Mouse (Mus musculus): ENCODE data around the gene Adh6b. TPM values are rescaled to one million over a fixed set of nuclear protein-coding genes. Genes with fewer than 3 reads are reported as not detected.

Gene Adh6b
- polyA plus RNA-seq, 1 experiment: not detected

- TF ChIP-seq CTCF (IDR thresholded peaks at IDR 0.05; ENCODE audit: extremely low read depth, insufficient read length, insufficient replicate concordance, low read depth, low read length): no peak
- no peak for TF ChIP-seq POLR2A (IDR thresholded peaks at IDR 0.05; ENCODE audit: low read depth, low read length)
- Histone ChIP-seq H3K27me3 (ENCODE audit: control insufficient read depth, insufficient read depth, low read length) (no peaks in the 10 kb centered on the region), H3K36me3 (ENCODE audit: control insufficient read depth, insufficient read depth, low read length) (peaks cover 68% of the 10 kb centered on the region), H3K27ac (ENCODE audit: insufficient read depth, low read depth, low read length) (no peak overlapping the region), H3K4me1 (ENCODE audit: control insufficient read depth, insufficient read depth, insufficient read length, low read length) (no peaks in the 10 kb centered on the region), H3K4me3 (ENCODE audit: low read depth, low read length) (no peak overlapping the region)
- 89% methylated on average over 6 of the region's 6 CpGs for WGBS
These were observed 16.1 kb upstream of the Adh6b start for GRCm38 (mm10) chr3:138325466-138325865.

GRCm38 (mm10) chr3:138333910-138334309 is 7.7 kb upstream of the Adh6b start:
- 62% methylated on average over 8 of the region's 8 CpGs for WGBS
- Histone ChIP-seq H3K4me1 (ENCODE audit: control insufficient read depth, insufficient read depth, insufficient read length, low read length) (peaks cover 7% of the 10 kb centered on the region), H3K27ac (ENCODE audit: insufficient read depth, low read depth, low read length) (no peak overlapping the region), H3K4me3 (ENCODE audit: low read depth, low read length) (no peak overlapping the region), H3K27me3 (ENCODE audit: control insufficient read depth, insufficient read depth, low read length) (no peaks in the 10 kb centered on the region), H3K36me3 (ENCODE audit: control insufficient read depth, insufficient read depth, low read length) (peaks cover 12% of the 10 kb centered on the region; the same call in 1 of the 2 replicates)
- TF ChIP-seq POLR2A (IDR thresholded peaks at IDR 0.05; ENCODE audit: low read depth, low read length): no peak
- no peak for TF ChIP-seq CTCF (IDR thresholded peaks at IDR 0.05; ENCODE audit: extremely low read depth, insufficient read length, insufficient replicate concordance, low read depth, low read length)

- Histone ChIP-seq H3K27me3 (ENCODE audit: control insufficient read depth, insufficient read depth, low read length) (no peaks in the 10 kb centered on the region), H3K4me3 (ENCODE audit: low read depth, low read length) (no peak overlapping the region), H3K27ac (ENCODE audit: insufficient read depth, low read depth, low read length) (no peak overlapping the region), H3K4me1 (ENCODE audit: control insufficient read depth, insufficient read depth, insufficient read length, low read length) (peaks cover 7% of the 10 kb centered on the region), H3K36me3 (ENCODE audit: control insufficient read depth, insufficient read depth, low read length) (peaks cover 12% of the 10 kb centered on the region; the same call in 1 of the 2 replicates)
- WGBS: 39% methylated on average over 4 of the region's 4 CpGs
- TF ChIP-seq POLR2A (IDR thresholded peaks at IDR 0.05; ENCODE audit: low read depth, low read length) (no peak), CTCF (IDR thresholded peaks at IDR 0.05; ENCODE audit: extremely low read depth, insufficient read length, insufficient replicate concordance, low read depth, low read length) (no peak)
These were observed 7.3 kb upstream of the Adh6b start for GRCm38 (mm10) chr3:138334320-138334719.

GRCm38 (mm10) chr3:138335566-138335965 is 6.0 kb upstream of the Adh6b start:
- WGBS: 96% methylated on average over 1 of the region's 1 CpGs
- TF ChIP-seq CTCF (IDR thresholded peaks at IDR 0.05; ENCODE audit: extremely low read depth, insufficient read length, insufficient replicate concordance, low read depth, low read length): no peak
- TF ChIP-seq POLR2A (IDR thresholded peaks at IDR 0.05; ENCODE audit: low read depth, low read length): no peak
- Histone ChIP-seq H3K4me1 (ENCODE audit: control insufficient read depth, insufficient read depth, insufficient read length, low read length) (peaks cover 10% of the 10 kb centered on the region), H3K36me3 (ENCODE audit: control insufficient read depth, insufficient read depth, low read length) (peaks cover 4% of the 10 kb centered on the region; the same call in 1 of the 2 replicates), H3K27ac (ENCODE audit: insufficient read depth, low read depth, low read length) (no peak overlapping the region), H3K27me3 (ENCODE audit: control insufficient read depth, insufficient read depth, low read length) (no peaks in the 10 kb centered on the region), H3K4me3 (ENCODE audit: low read depth, low read length) (no peak overlapping the region)

- Histone ChIP-seq H3K4me1 (ENCODE audit: control insufficient read depth, insufficient read depth, insufficient read length, low read length) (peaks cover 10% of the 10 kb centered on the region), H3K27ac (ENCODE audit: insufficient read depth, low read depth, low read length) (no peak overlapping the region), H3K36me3 (ENCODE audit: control insufficient read depth, insufficient read depth, low read length) (peaks cover 2% of the 10 kb centered on the region; the same call in 1 of the 2 replicates), H3K27me3 (ENCODE audit: control insufficient read depth, insufficient read depth, low read length) (no peaks in the 10 kb centered on the region), H3K4me3 (ENCODE audit: low read depth, low read length) (no peak overlapping the region)
- 61% methylated on average over 3 of the region's 3 CpGs for WGBS
- TF ChIP-seq POLR2A (IDR thresholded peaks at IDR 0.05; ENCODE audit: low read depth, low read length) (no peak), CTCF (IDR thresholded peaks at IDR 0.05; ENCODE audit: extremely low read depth, insufficient read length, insufficient replicate concordance, low read depth, low read length) (no peak)
These were observed 5.3 kb upstream of the Adh6b start for GRCm38 (mm10) chr3:138336104-138336754.

- H3K27ac ChIP-seq (ENCODE audit: insufficient read depth, low read depth, low read length): no peak overlapping the region
- 0 out of 2 replicates have a peak, but pooled peaks cover 2% of the 10 kb centered on the region for H3K4me1 ChIP-seq (ENCODE audit: control insufficient read depth, insufficient read depth, insufficient read length, low read length)
- H3K4me3 ChIP-seq (ENCODE audit: low read depth, low read length): no peak overlapping the region
- H3K36me3 ChIP-seq (ENCODE audit: control insufficient read depth, insufficient read depth, low read length): no peaks in the 10 kb centered on the region
- 63% methylated on average over 3 of the region's 3 CpGs for WGBS
- TF ChIP-seq CTCF (IDR thresholded peaks at IDR 0.05; ENCODE audit: extremely low read depth, insufficient read length, insufficient replicate concordance, low read depth, low read length) (no peak), POLR2A (IDR thresholded peaks at IDR 0.05; ENCODE audit: low read depth, low read length) (no peak)
- H3K27me3 ChIP-seq (ENCODE audit: control insufficient read depth, insufficient read depth, low read length): no peaks in the 10 kb centered on the region
These were observed 5.5 kb downstream of the Adh6b start for GRCm38 (mm10) chr3:138347041-138347440.

GRCm38 (mm10) chr3:138352012-138352809 is 10.6 kb downstream of the Adh6b start:
- WGBS: 95% methylated on average over 11 of the region's 11 CpGs
- Histone ChIP-seq H3K27ac (ENCODE audit: insufficient read depth, low read depth, low read length) (no peak overlapping the region), H3K4me1 (ENCODE audit: control insufficient read depth, insufficient read depth, insufficient read length, low read length) (0 out of 2 replicates have a peak, but pooled peaks cover 2% of the 10 kb centered on the region), H3K36me3 (ENCODE audit: control insufficient read depth, insufficient read depth, low read length) (no peaks in the 10 kb centered on the region), H3K4me3 (ENCODE audit: low read depth, low read length) (no peak overlapping the region), H3K27me3 (ENCODE audit: control insufficient read depth, insufficient read depth, low read length) (no peaks in the 10 kb centered on the region)
- TF ChIP-seq POLR2A (IDR thresholded peaks at IDR 0.05; ENCODE audit: low read depth, low read length) (no peak), CTCF (IDR thresholded peaks at IDR 0.05; ENCODE audit: extremely low read depth, insufficient read length, insufficient replicate concordance, low read depth, low read length) (no peak)

Data from small intestine, adult 2 months (tissue).